Mouse (Mus musculus) thymus, postnatal 10 days (tissue): Measurements from ENCODE around the gene Tm9sf2.
"Not testable (repeated sequence)": the region's sequence is repeated elsewhere in the genome, so short reads cannot be mapped to it uniquely, and the experiment has no call there.

Experiments used
- DNase-seq, 2 experiments: peaks; one replicate each; pipeline ENCODE4 v3.0.0; 2021; ENCODE audit warnings: low spot score in 2 of 2

The Tm9sf2 gene

DNA sequence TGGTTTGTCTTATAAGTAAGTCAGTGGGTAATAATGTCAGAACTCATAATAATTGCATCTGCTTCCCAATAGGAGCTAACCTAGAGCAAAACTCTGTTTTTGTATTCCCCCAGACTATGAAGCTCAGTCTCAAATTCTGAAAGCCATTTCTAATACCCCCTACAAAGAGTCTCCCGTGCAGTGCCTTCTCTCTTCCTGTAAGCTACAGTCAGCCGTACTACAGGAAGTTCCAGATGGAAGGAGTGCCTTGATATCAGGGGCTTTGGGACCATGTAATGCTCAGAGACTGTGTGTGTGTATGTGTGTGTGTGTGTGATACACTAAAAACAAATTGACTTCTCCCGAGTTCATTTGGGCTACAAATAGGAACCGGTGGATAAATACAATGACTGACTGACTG, 7.3 kb upstream of the Tm9sf2 start:
- no peak for DNase-seq

DNA sequence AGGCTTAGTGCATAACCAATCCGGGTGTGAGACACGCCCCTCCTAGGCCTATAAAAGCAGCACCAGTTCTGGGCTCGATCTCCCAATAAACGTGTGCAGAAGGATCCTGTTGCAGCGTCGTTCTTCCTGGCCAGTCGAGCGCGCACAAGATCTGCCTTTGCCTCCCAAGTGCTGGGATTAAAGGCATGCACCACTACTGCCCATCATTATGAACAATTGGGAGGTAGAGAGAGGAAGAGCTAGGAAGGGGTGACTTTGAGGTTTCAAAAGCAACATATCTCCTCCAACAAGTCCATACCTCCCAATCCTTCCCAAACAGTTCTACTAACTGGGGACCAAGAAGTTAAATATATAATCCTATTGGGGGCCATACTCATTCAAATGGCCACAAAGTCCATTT, 4.9 kb upstream of the Tm9sf2 start:
- not testable (repeated sequence) for DNase-seq

DNA sequence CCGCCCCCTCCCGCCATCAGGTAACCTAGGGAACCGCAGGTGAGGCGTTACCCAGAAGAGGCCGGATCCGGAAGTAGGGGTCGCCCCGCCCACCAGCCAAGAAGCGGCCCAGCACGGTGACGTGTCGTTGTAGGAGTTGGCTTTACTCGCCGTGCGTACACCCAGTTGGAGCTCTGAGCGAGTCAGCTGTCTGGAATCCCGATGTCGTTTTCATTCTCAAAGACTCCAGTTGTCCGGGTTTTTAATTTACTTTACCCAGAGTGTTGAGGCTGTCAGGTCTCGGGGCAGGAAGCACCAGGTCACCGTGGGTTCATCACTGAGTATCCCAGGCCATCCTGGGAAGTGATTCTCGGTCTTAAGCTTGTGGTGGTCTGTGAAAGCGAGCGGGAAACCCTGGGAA, 2.0 kb upstream of the Tm9sf2 start:
- DNase-seq, result peak; percentile 95 to 96

GRCm38 (mm10) chr14:122105391-122106285, 1.2 kb upstream of the Tm9sf2 start:
- DNase-seq, result no peak

- no peak for DNase-seq
Observed at GRCm38 (mm10) chr14:122107481-122108214, 810 bp downstream of the Tm9sf2 start.

- no peak for DNase-seq
Observed at GRCm38 (mm10) chr14:122111681-122112080, 4.8 kb downstream of the Tm9sf2 start.

DNA sequence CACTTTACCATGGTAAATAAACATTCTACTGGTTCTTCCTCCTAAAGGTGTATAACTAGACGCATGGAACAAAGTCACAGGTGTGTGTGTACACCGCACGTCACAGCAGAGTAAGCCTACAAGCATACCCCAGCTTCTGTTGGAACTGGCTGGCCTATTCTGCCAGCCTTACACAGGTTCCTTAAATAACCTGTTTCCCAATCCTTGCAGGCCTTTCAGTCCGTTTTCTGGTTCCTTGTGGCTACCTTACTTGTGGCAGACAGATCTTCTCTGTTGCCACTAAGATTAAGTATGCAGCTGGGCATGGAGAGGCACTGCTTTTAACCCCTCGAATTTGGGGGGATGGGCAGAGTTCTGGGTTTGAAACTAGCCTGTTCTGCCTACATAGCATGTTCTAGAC, 5.5 kb downstream of the Tm9sf2 start:
- DNase-seq, result no peak

GRCm38 (mm10) chr14:122116200-122116599, 9.4 kb downstream of the Tm9sf2 start:
- no peak for DNase-seq

DNA sequence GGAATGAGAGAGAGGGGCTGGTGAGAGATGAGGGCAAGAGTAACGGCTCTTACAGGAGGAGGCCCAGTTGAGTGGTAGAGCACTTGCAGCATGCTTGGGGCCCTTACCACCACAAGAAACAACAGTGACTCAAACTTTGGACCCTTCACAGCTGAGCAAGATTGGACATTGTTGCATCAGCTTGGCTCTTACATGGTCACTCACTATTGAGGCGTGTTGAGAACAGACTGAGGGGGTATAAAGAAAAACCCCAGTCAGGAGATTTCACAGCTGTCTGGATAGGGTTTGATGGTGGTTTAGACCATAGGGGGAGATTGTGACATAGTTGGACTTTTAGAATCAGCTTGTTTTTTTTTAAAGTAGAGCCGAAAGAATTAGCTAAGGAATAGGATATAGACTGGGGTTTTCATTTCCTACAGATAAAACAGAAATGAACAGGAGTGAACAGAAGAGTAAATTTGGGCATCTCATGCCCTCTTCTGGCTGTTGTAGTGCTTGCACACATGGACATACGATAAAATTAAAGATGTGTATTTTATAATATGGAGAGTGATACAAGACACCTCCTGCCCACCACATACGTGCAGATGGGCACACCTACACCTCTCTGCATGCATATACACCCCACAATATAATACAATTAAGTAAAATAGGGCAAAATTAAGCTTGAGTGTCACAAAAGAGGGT, 23.4 kb downstream of the Tm9sf2 start:
- DNase-seq, result peak in 1 of 2 experiments; percentile 16

GRCm38 (mm10) chr14:122131644-122132043, 24.8 kb downstream of the Tm9sf2 start:
- DNase-seq, result no peak

GRCm38 (mm10) chr14:122136368-122136928, 29.6 kb downstream of the Tm9sf2 start:
- DNase-seq, result no peak

DNA sequence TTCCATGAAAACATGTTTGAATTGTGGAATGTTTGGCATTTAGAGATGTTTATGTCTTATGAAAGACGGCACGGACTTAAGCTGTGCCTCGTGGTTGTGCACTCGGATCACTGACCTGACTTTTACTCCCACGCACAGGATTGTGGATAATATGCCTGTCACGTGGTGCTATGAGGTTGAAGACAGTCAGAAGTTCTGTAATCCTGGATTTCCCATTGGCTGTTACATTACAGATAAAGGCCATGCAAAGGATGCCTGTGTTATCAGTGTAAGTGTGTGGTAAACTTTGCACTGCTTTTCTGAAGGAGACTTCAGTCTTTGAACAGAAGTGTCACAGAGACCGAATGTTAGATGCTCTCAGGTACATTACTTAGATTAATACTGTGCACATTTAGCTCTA, 30.4 kb downstream of the Tm9sf2 start:
- DNase-seq, result no peak

GRCm38 (mm10) chr14:122140126-122140525, 33.3 kb downstream of the Tm9sf2 start:
- DNase-seq, result no peak

- DNase-seq, result no peak
Observed at GRCm38 (mm10) chr14:122143585-122144269, 36.9 kb downstream of the Tm9sf2 start.

GRCm38 (mm10) chr14:122145374-122145773, 38.5 kb downstream of the Tm9sf2 start:
- no peak for DNase-seq

- DNase-seq, result no peak
Observed at GRCm38 (mm10) chr14:122150616-122151015, 43.8 kb downstream of the Tm9sf2 start.

GRCm38 (mm10) chr14:122157738-122158137, 50.9 kb downstream of the Tm9sf2 start:
- no peak for DNase-seq

DNA sequence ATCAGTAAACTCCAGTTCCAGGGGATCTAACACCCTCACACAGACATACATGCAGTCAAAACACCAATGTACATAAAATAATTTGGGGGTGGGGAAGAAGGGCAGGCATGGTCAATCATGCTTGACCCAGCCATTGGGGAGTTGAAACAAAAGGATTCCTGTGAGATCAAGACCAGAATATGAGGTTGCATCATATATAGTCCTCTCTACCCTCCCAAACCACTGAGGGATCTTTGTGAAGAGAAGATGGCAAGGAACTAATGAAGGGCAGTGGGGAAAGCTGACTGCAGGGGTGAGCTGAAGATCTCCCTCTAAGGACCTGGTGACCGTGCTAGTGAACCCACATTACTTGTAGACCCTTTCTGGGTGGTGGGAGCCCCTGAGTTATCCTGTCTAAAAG, 54.1 kb downstream of the Tm9sf2 start:
- DNase-seq, result no peak

DNA sequence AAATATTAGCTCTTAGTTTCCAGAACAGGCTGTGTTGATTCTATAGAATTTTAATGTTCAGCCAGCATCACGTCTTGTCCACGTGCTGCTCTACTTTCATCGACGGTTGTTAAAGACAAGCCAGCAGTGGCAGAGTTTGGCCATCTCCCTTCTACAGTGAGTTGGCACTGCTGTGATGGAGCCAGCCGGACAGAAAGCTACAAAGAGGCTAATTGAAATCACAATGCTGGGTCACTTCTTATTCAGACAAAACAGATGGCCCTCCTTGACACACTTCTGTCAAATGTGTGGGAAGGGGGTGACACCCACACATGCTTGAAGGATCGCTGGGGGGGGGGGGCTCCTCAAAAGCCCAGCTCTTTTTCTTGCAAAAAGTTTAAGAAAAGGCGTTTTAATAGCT, 62.1 kb downstream of the Tm9sf2 start:
- no peak for DNase-seq

DNA sequence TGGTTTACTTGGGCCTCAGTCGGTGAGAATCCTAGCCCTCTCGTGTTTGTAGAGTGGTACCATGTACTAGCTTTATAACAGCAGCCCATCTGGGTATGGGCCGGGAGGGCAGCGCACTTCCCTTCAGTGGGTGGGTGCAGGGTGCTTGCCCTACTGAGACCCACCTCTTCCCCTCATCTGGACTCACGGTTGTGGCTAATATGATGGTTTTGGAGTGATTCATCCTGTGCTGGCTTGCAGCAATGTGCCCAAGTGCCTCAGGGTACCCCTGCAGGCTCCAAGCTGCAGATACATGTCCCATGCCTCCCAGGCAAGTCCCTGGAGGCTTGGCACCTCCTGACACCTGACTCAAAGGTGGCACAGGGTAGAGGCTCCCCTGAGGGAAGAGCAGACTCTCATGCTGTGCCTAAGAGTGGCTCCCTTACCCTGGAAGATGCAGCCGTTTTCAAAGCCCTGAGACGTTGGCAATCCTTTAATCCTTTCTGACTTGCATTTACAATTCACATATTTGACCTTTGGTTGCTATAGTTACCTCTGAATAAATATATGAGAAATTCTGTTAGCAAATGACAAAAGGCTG, 63.5 kb downstream of the Tm9sf2 start:
- no peak for DNase-seq

GRCm38 (mm10) chr14:122171031-122171430, 64.2 kb downstream of the Tm9sf2 start:
- DNase-seq, result no peak
